Mouse (Mus musculus): ENCODE results near the gene Trim2. TPM values are rescaled to one million over a fixed set of nuclear protein-coding genes. Genes with fewer than 3 reads are reported as not detected.

Trim2 gene
- polyA plus RNA-seq, 1 experiment from 2014 or later = 23.0 TPM

DNA sequence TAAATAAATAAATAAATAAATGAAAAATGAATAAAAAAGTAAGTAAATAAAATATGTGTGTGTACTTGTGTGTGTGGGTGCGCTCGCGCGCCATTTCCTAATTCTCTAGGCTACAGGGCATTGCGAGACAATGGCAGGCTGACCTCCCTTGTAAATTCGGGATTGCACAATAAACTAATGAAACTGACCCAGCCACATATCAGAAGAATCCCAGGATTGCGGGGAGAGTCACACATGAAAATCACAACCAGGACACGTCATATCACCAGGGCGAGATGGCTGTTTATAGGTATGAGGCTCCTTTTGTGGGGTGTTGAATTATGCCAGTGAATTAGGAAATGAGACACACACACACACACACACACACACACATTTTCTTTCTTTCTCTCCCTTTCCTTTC lies 107.2 kb downstream of the Trim2 start:
- Histone ChIP-seq H3K9me3 (replicated peaks; ENCODE audit: low read length) (no peaks in the 10 kb centered on the region), H3K4me1 (replicated peaks; ENCODE audit: insufficient read depth, low read length) (0 out of 2 replicates have a peak, but pooled peaks cover 4% of the 10 kb centered on the region), H3K4me2 (ENCODE audit: low read length) (no peak overlapping the region), H3K27me3 (ENCODE audit: insufficient read depth, low read length) (no peaks in the 10 kb centered on the region), H3K27ac (no peak overlapping the region), H3K9ac (ENCODE audit: low read depth, low read length) (no peak overlapping the region), H3K36me3 (ENCODE audit: insufficient read depth, low read length) (no peaks in the 10 kb centered on the region), H3K4me3 (replicated peaks; ENCODE audit: low read depth, low read length) (no peak overlapping the region)
- TF ChIP-seq CTCF (IDR thresholded peaks at IDR 0.05; ENCODE audit: low read depth) = no peak
- DNase-seq (ENCODE audit: low spot score) (no peak), ATAC-seq (replicated peaks; ENCODE audit: low FRiP score, low read depth) (no peak)
- WGBS = 96% methylated on average over 9 of the region's 9 CpGs

DNA sequence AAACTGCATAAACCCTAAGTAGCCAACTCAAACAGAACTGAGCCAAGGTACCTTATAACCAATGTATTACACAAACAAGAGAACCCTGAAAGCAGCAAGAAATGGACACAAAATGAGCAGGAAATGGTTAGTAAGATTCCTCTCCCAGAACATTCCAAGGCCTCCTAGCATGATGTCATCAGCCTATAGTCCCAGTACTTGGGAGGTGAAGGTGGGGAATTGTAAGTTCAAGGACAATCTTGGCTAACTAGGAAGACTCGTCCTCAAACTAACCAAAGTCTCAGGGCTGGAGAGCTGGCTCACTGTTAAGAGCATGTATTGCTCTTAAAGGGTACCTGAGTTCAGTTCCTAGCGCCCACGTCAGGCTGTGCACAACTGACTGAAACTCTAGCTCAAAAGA lies 108.4 kb downstream of the Trim2 start:
- no peak overlapping the region for H3K9ac ChIP-seq (ENCODE audit: low read depth, low read length)
- no peak overlapping the region for H3K27ac ChIP-seq
- no peak overlapping the region for H3K4me3 ChIP-seq (replicated peaks; ENCODE audit: low read depth, low read length)
- no peaks in the 10 kb centered on the region for H3K36me3 ChIP-seq (ENCODE audit: insufficient read depth, low read length)
- TF ChIP-seq CTCF (IDR thresholded peaks at IDR 0.05; ENCODE audit: low read depth) = no peak
- 0 out of 2 replicates have a peak, but pooled peaks cover 4% of the 10 kb centered on the region for H3K4me1 ChIP-seq (replicated peaks; ENCODE audit: insufficient read depth, low read length)
- no peaks in the 10 kb centered on the region for H3K9me3 ChIP-seq (replicated peaks; ENCODE audit: low read length)
- DNase-seq (ENCODE audit: low spot score) (no peak), ATAC-seq (replicated peaks; ENCODE audit: low FRiP score, low read depth) (no peak)
- no peak overlapping the region for H3K4me2 ChIP-seq (ENCODE audit: low read length)
- no peaks in the 10 kb centered on the region for H3K27me3 ChIP-seq (ENCODE audit: insufficient read depth, low read length)
- WGBS = 92% methylated on average over 3 of the region's 3 CpGs

DNA sequence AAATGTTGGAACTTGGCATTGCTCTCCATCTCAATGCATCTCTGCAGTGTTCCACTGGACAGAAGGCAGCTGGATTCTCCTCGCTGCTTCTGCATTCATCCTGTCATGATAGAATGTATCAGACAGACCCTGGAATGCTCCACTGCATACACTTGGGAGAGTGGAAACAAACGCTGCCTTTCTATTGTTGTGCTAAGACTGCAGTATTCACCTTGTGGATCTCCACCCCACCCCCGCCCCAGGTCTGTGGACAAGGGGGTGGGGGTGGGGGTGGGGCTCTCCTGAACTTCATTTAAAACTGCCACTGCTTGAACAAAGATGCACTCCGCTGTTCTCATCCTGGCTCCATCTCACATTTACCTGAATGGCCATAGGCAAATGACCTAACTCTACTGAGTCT lies 112.8 kb downstream of the Trim2 start:
- no peak overlapping the region for H3K4me2 ChIP-seq (ENCODE audit: low read length)
- H3K4me1 ChIP-seq (replicated peaks; ENCODE audit: insufficient read depth, low read length) = peaks cover 4% of the 10 kb centered on the region; the same call in 1 of the 2 replicates
- H3K36me3 ChIP-seq (ENCODE audit: insufficient read depth, low read length) = no peaks in the 10 kb centered on the region
- no peak overlapping the region for H3K9ac ChIP-seq (ENCODE audit: low read depth, low read length)
- TF ChIP-seq CTCF (IDR thresholded peaks at IDR 0.05; ENCODE audit: low read depth) = no peak
- peak; percentile 13 for DNase-seq (ENCODE audit: low spot score)
- no peaks in the 10 kb centered on the region for H3K27me3 ChIP-seq (ENCODE audit: insufficient read depth, low read length)
- H3K9me3 ChIP-seq (replicated peaks; ENCODE audit: low read length) = no peaks in the 10 kb centered on the region
- no peak overlapping the region for H3K4me3 ChIP-seq (replicated peaks; ENCODE audit: low read depth, low read length)
- no peak overlapping the region for H3K27ac ChIP-seq
- no peak for ATAC-seq (replicated peaks; ENCODE audit: low FRiP score, low read depth)
- 66% methylated on average over 4 of the region's 4 CpGs for WGBS

DNA sequence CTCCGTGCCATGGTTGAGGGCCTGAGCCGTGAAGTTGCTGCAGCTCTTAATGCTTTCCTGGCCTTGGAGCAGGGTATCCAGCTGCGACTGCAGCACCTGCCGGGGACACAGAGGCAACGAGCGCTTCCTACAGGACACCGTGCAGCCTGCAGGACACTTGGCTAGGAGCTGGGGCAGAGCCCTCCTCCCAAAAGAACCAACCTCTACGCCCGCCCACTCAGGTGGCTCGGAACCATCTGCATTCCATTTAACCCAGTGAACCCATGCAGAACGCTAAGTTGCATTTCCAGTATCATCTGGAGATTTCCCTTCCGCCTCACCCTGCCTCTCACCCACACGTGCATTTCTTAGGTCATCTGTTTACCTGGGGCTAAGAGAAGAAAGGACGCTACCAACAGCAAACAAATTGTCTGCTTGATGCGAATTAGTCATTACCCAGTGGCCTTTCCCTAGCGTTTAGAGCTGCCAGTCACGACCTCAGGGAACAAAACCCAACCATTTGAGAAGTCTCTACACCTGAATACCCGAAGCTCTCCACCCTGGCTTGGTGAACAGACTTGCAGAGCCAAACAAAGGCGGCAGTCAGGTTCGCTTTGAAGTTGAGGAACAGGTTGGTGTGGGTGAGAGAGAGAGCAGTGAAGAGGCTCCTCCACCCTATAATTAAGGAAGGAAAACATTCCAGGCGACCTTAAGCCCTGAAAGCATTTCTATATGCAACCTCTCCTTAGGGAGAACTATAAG lies 115.4 kb downstream of the Trim2 start:
- Histone ChIP-seq H3K4me1 (replicated peaks; ENCODE audit: insufficient read depth, low read length) (peaks cover 4% of the 10 kb centered on the region; the same call in 1 of the 2 replicates), H3K9ac (ENCODE audit: low read depth, low read length) (0 out of 2 replicates have a peak overlapping the region, but pooled peaks have one; percentile 4), H3K27ac (0 out of 2 replicates have a peak overlapping the region, but pooled peaks have one; percentile 2), H3K27me3 (ENCODE audit: insufficient read depth, low read length) (no peaks in the 10 kb centered on the region), H3K36me3 (ENCODE audit: insufficient read depth, low read length) (no peaks in the 10 kb centered on the region), H3K4me3 (replicated peaks; ENCODE audit: low read depth, low read length) (peak overlapping the region; percentile 29), H3K9me3 (replicated peaks; ENCODE audit: low read length) (no peaks in the 10 kb centered on the region), H3K4me2 (ENCODE audit: low read length) (peak overlapping the region; percentile 50)
- peak; percentile 39; the same call in 1 of the 2 replicates for TF ChIP-seq CTCF (IDR thresholded peaks at IDR 0.05; ENCODE audit: low read depth)
- ATAC-seq (replicated peaks; ENCODE audit: low FRiP score, low read depth) = peak; percentile 26
- DNase-seq (ENCODE audit: low spot score) = peak; percentile 16
- 46% methylated on average over 21 of the region's 21 CpGs for WGBS

DNA sequence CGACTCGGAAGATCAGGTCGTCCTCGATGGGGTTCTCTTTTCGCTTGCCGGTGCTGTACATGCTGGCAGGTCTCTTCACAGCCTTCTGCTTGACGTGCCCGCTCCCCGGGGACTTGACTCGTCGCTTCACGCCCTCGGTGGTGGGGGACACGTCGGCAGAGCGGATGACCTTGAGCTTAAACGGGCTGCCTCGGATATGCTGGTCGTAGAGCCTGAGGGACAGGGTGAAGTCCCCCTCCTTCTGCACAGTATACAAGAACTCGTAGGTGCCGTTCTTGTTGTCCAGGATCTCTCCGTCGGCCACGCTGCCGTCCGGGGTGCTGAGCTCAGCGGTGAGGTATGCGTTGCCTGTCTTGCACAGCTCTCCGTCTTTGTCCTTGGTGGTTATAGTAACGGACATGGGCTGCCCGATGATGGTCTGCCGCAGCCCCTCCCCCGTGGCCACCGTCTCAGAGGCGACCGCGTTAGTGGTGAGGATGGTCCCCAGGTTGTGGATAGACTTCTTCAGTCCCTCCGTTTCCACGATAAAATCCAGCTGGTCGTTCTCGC lies 116.1 kb downstream of the Trim2 start:
- TF ChIP-seq CTCF (IDR thresholded peaks at IDR 0.05; ENCODE audit: low read depth) = no peak
- H3K27me3 ChIP-seq (ENCODE audit: insufficient read depth, low read length) = no peaks in the 10 kb centered on the region
- peak overlapping the region; percentile 2; the same call in 1 of the 2 replicates for H3K27ac ChIP-seq
- no peaks in the 10 kb centered on the region for H3K36me3 ChIP-seq (ENCODE audit: insufficient read depth, low read length)
- no peaks in the 10 kb centered on the region for H3K9me3 ChIP-seq (replicated peaks; ENCODE audit: low read length)
- H3K4me2 ChIP-seq (ENCODE audit: low read length) = peak overlapping the region; percentile 50
- ATAC-seq (replicated peaks; ENCODE audit: low FRiP score, low read depth) = peak; percentile 18; the same call in 1 of the 2 replicates
- WGBS = 10% methylated on average over 41 of the region's 41 CpGs
- H3K4me1 ChIP-seq (replicated peaks; ENCODE audit: insufficient read depth, low read length) = peaks cover 4% of the 10 kb centered on the region; the same call in 1 of the 2 replicates
- H3K4me3 ChIP-seq (replicated peaks; ENCODE audit: low read depth, low read length) = peak overlapping the region; percentile 29
- peak overlapping the region; percentile 4; the same call in 1 of the 2 replicates for H3K9ac ChIP-seq (ENCODE audit: low read depth, low read length)
- DNase-seq (ENCODE audit: low spot score) = peak; percentile 30

DNA sequence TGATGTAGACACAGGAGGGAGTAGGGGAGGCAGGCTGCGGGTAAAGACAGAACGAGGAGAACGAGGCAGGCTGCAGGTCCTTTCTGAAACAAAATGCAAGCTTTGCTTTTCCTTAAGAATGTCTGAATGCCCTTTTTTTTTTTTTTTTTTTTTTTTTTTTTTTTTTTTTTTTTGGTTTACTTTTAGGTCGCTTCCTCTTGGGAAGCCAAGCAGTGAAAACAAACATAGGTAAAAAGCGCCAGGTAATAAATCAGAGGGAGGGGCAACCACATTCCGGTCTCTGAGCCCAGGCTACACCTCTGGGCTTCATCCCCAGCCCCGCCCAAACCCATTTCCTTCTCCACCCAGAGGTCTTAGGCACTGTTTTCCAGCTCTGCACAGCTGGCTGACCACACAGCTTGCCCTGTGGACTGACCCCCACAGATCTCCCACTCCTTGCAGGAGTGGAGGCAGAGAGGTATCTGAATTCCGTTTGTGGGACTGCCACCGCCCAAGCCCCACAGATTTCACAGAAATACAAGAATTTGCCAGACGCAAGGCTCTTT lies 117.0 kb downstream of the Trim2 start:
- ATAC-seq (replicated peaks; ENCODE audit: low FRiP score, low read depth) = peak; percentile 78
- Histone ChIP-seq H3K9me3 (replicated peaks; ENCODE audit: low read length) (no peaks in the 10 kb centered on the region), H3K27me3 (ENCODE audit: insufficient read depth, low read length) (no peaks in the 10 kb centered on the region), H3K4me3 (replicated peaks; ENCODE audit: low read depth, low read length) (peak overlapping the region; percentile 29; the same call in 1 of the 2 replicates), H3K4me1 (replicated peaks; ENCODE audit: insufficient read depth, low read length) (peaks cover 4% of the 10 kb centered on the region; the same call in 1 of the 2 replicates), H3K4me2 (ENCODE audit: low read length) (peak overlapping the region; percentile 50), H3K9ac (ENCODE audit: low read depth, low read length) (peak overlapping the region; percentile 4; the same call in 1 of the 2 replicates), H3K27ac (no peak overlapping the region), H3K36me3 (ENCODE audit: insufficient read depth, low read length) (no peaks in the 10 kb centered on the region)
- DNase-seq (ENCODE audit: low spot score) = peak; percentile 63
- 17% methylated on average over 10 of the region's 10 CpGs for WGBS
- TF ChIP-seq CTCF (IDR thresholded peaks at IDR 0.05; ENCODE audit: low read depth) = no peak

Data from kidney, postnatal 0 days (tissue).